Mouse (Mus musculus) liver, adult (tissue): ENCODE results near the gene Nrip1.

Source experiments
- GATA4 ChIP-seq: IDR thresholded peaks from 2 replicates; pipeline ENCODE4 v1.6.1; 2014; ENCODE audit warnings: mild to moderate bottlenecking, low read length; ENCODE audit not compliant: insufficient replicate concordance

Gene Nrip1

DNA sequence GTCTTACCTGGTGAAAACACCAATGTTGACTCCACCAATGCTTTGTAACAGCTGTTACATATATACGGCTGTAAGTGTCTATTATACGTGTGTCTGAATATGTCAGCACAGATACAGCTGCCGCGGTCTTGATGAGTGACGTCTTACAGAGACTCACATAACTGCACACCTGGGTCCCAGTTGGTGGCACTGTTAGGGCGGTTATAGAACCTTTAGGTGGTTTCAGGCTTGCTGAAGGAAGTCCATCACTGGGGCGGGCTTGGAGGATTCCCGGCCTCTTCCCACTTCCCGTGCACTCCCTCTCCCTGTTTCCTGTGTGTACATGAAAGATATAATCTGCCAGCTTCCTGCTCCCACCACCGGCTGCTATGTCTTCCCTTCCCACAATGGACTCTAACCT lies 34.4 kb downstream of the Nrip1 start:
- TF ChIP-seq GATA4, result no peak

DNA sequence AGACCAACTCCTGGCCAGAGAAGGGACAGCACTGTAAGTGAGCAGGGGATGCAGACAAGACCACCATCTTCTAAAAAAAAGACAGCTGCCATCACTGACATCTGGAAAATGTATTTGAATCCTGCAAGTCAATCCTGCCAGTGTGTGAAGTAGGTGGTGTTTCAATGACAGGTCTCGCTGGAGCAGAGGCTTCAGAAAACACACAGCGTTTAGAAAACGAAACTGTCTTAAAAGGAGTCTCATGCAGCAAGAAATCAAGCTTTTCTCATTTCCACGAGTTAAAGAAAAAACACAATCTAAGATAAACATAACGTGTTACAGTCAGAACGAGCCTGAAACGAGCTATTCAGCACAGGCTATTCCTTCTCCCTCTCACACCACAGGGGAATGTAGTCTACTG lies 36.3 kb downstream of the Nrip1 start:
- TF ChIP-seq GATA4, result no peak

DNA sequence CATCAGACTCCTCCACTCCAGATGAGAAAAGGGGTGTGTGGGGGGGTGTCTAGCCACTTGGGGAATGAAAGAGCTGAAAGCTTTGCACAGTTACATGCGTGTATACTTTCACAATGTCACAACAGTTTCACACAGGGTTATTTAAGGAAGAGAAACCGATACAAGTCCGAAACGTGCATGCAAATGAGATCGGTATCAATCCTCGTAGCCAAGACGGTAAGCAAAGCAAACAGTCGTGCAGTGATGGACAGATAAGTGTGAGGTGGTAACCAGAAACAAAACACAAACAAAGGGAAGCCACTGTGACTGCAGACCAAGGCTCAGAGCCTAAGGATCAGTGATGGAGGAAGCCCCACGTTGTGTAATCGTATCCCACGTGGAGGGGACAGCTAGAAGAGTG lies 36.7 kb downstream of the Nrip1 start:
- no peak for TF ChIP-seq GATA4

DNA sequence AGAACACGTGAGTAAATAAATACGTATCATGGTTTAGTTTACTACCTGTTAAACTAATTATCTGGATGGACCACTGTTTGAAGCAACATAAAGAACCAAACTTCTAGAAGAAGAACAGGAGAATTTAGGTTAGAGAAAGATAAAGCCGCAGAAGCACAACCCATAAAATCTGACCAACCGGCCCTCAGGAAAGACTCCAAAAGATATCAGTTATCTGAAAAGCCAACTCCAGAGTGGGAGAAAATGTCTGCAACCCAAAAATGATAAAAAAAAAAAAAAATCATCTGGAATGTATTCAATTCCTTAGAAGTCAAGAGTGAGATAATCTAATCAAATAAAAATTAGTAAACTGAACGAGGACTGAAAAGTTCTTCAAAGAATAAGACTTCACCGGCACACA lies 37.7 kb downstream of the Nrip1 start:
- TF ChIP-seq GATA4, result no peak

DNA sequence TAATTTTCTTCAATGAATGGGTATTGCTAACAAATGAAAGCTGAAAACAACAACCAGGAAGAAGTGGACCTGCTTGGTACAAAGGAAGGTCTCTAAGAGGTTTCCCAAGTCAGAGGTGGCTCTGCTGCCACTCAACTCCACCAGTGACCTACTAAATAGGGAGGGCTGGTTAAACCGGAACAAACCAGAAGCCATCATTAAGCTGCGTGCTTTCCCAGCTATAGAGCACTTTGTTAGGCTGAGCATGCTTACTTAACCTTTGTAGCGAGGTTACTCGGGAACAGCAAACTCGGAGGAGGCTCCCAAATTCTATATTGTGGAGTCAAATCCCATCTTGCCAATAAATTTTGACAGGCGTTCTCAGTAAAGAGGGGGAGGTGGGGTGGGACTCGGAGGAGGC lies 41.5 kb downstream of the Nrip1 start:
- no peak for TF ChIP-seq GATA4

DNA sequence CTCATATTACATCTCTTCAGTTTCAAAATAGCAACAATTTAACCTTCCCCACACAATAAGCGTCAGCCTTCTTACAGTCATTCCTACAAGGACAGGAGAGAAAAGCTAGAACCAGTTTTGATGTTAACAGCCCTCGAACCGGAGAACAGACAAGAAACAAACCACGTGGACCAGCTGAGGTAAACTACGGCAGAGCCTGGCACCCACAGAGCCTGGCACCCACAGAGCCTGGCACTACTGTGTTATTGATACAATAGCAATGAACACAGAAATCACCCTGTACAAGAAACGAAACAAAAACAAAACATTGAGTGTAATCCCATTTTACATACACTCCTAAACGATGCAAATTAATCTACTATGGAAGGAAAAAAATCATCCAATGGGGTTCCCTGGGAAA lies 42.4 kb downstream of the Nrip1 start:
- TF ChIP-seq GATA4, result no peak

DNA sequence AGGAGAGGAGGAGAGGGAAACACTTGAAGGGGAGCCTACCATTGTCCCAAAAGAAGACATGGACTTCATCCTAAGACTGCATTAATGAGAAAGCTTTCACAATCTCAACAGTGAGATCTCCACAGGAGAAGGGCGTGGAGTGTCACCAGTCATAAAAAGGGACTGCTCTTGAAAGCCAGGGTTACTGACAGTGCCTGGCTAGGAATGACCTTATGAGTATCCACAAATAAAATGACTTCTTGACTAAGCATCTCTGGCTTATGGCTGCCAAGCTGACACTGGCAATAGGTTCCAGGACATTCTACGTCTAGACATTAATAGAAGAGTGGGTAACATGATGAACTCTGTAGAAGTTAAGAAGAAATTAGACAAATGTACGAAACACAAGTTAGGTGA lies 48.3 kb downstream of the Nrip1 start:
- TF ChIP-seq GATA4, result no peak

DNA sequence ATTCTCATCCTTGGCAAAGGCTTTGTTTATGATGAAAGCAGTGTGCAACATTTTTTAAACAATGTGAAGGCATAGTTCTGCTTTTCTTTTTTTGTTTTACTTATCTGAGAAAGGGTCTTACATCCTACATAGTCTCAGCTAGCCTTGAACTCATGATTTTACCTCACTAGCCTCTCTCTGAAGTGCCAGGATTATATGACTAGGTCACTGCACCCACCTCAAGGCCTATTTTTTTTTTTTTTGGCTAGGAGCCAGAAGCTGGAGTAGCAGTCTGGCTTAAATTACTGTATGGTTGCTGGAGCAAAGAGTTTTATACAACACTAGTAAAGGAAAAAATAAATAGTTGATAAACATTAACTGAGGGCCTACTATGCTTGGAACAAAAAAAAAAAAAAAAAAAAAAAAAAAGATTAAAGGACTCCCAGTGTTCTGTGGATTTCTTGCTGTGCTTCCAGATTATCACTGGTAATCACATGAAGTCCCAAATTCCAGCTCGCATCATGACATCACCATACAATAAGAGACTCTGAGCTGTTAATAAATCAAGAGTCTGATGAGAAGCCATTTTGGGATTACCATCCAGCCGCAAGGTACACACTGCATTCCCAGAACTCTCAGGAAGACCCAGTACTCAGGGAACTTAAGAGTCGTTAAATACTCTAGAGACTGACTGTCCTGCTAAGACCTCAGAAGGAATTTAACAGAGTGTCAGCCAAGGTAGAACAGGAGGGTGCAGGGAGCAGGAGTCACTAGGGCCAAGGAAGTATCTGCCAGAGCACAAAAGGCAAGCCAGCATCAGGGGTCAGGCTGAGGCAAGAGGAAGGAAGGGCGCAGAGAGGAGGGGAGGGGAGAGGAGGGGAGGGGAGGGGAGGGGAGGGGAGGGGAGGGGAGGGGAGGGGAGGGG lies 49.0 kb downstream of the Nrip1 start:
- no peak for TF ChIP-seq GATA4

DNA sequence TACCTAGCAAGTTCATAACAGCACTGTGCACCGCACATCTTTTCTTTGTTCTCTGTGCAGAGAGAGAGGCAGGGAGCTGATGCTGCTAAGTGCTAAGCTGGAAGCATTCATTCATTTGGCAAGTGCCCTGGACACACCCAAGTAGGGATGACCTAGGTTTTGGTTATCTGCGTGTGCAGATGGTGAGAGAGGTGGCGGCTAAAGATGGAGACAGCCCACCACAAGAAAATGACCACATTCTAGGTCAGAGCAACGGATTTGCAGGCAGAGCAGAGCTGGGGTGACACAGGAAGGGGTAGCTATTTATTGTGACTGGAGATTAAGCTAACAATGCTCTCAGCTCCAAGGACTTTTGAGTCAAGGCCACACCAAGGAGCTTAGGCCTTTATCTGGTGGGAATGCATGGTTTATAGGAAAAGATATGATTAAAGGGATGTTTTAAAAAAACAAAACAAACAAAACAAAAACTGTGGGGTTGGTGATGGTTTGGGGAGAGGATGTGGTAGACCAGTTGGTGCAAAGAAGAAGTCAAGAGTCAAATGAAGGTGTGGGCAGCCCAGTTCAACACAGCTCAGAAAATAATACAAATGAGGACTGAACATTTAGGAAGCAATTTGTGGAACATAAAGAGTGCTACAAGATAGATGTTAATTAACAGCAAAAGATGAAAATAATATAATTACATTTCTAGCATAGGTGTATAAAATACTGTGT lies 49.9 kb downstream of the Nrip1 start:
- TF ChIP-seq GATA4, result peak; percentile 80; the same call in 1 of the 2 replicates

DNA sequence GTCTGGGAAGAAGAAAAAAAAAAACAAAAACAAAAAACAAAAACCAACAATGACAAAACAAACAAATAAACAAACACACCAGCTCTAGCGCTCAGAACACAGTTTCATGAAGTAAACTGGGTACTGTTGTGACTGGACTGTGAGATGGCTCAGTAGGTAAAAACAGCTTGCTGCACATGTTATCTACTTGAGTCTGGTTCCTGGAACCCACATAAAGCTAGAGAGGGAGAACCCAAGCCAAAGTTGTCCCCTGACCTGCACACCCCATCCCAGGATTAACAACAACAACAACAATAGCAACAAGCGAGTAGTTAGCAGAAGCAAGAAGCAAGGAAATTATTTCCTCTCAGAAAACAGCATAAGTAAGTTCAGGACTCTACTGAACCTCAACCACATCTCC lies 50.5 kb downstream of the Nrip1 start:
- no peak for TF ChIP-seq GATA4

DNA sequence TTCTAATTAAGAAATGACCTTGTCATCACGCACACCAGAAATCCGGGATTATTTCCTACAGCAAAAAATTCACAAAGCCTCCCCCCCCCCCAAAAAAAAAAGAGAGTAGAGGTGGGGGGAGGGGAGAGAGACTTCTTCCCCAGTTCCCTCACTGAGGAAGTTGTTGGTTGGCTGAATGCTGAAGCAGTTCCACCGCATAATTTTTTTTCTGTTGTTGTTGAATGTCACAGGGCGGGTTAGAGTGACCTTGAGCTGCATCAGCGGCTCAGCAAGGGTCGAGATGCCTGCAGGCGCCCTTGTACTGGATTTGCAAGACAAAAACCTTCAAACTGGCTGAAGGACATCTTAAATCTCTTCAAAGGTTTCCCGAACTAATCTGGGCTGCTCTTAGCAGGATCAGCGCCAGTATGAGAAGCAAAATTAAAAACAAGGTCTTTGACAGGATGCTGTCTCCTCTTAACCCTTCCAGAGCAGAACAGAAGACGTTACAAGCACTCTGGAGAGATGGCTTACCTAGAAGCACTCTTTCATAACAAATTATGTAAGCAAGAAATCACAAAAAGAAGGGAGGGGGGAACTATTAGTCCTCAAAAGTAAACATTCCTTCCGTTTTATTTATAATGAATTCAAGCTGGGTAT lies 52.0 kb downstream of the Nrip1 start:
- no peak for TF ChIP-seq GATA4

DNA sequence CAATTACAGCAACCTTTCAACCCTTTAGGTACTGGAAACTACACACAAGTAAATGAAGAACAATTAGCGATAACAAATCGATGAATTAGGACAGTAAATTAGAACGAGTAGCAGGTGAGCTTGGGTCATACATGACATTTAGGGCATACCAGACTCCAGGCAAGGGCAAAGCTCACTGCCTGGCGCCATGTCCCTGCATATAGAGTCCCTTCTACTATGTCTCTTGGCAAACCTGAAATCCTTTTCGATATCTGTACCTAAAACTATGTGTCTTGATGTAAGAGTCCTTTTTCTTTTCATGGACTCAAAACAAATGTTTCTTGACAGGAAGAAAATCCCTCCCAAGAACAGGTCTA lies 53.5 kb downstream of the Nrip1 start:
- TF ChIP-seq GATA4, result no peak

DNA sequence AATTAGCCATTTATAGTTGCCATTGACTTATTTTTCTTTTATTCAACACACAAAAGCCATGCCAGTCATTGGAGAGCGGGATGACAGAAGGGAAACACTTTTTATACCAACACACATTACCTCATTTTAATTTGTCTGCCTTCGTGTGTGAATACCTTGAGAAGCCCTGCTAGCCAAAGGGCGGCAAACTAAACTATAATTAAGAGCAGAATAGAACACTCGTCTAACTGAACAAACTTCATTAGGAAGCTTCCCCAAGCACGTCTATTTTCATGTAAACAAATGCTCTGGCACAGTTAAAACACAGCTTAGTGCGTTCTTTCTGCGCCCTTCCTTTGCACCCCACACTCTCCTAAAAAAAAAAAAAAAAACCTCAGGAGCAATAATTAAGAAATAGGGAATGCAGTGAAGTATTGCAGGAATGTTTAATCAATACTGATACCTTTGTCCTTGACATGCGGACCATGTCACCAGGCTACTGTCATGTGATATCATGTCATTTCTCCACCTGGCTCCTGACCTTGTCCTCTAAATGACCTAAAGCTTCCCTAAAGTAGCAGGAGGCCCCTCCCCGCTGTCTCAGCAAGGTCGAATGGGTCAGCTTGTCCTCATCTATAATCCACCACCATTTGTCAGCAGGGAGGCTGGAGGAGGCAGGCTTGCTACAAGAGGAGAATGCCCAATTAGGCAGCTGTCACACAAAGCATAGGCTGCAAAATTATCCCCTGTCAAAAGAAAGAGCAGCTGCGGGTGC lies 54.1 kb downstream of the Nrip1 start:
- TF ChIP-seq GATA4, result no peak

DNA sequence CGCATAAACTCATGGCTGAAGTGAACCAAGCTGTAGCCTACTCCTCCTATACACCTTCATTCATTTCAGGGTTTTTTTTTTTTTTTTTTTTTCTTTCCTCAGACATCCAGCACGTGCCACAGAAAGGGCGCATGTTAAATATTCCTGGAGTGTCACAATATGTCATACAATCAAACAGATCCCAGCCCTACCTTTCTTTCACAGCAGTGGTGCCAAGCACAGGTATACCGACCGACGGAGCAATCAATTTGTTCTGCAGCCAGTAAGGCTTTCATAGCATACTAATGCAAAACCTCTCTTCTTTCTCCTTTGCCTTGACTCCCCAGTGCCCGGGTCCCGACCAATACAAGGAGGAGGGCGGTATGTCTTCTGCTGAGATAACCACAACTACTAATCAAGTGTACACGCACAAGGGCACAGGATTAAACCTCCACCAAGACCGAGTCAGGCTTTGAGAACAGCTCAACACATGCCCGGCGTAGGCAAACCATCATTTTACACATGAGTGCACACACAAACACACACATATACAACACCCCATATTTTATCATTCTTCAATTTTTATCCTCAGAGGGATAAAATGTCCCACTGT lies 55.2 kb downstream of the Nrip1 start:
- TF ChIP-seq GATA4, result no peak
